Mouse (Mus musculus) liver, embryonic 15.5 days (tissue): ENCODE measurements around the gene Hist1h4j. TPM values are rescaled to one million over a fixed set of nuclear protein-coding genes. Genes with fewer than 3 reads are reported as not detected.
A peak's percentile ranks its signal among the peaks of the same experiment; 100 is the strongest.
"Not testable (repeated sequence)": the region's sequence is repeated elsewhere in the genome, so short reads cannot be mapped to it uniquely, and the experiment has no call there.

Experiments used
- ATAC-seq: fragments of 200-750 bp; cut with Nextera tagmentation; 2 replicates; pipeline ENCODE4 v1.8.0; 2017; ENCODE audit warnings: moderate number of reproducible peaks, mild to moderate bottlenecking, moderate library complexity; ENCODE audit not compliant: insufficient read depth
- H3K27ac ChIP-seq: fragments of 300-500 bp; sonication (generic); replicated peaks from 2 replicates; pipeline ENCODE4 v1.5.1; 2015; ENCODE audit warnings: mild to moderate bottlenecking, inconsistent platforms
- H3K27me3 ChIP-seq: fragments of 300-500 bp; sonication (generic); 2 replicates; pipeline ENCODE4 v1.6.1; 2015; ENCODE audit warnings: mild to moderate bottlenecking, inconsistent platforms
- H3K36me3 ChIP-seq: fragments of 300-500 bp; sonication (generic); replicated peaks from 2 replicates; pipeline ENCODE4 v1.6.1; 2015; ENCODE audit warnings: moderate library complexity, mild to moderate bottlenecking, inconsistent platforms
- H3K4me1 ChIP-seq: fragments of 300-500 bp; sonication (generic); replicated peaks from 2 replicates; pipeline ENCODE4 v1.6.1; 2015; ENCODE audit warnings: inconsistent platforms
- H3K4me2 ChIP-seq: fragments of 300-500 bp; sonication (generic); 2 replicates; pipeline ENCODE4 v1.6.1; 2015; ENCODE audit warnings: moderate library complexity, mild to moderate bottlenecking, inconsistent platforms
- H3K4me3 ChIP-seq: fragments of 300-500 bp; sonication (generic); replicated peaks from 2 replicates; pipeline ENCODE4 v1.5.1; 2015; ENCODE audit warnings: mild to moderate bottlenecking, inconsistent platforms
- H3K9ac ChIP-seq: fragments of 300-500 bp; sonication (generic); 2 replicates; pipeline ENCODE4 v1.6.1; 2015; ENCODE audit warnings: moderate library complexity, mild to moderate bottlenecking, inconsistent platforms
- H3K9me3 ChIP-seq: fragments of 300-500 bp; sonication (generic); replicated peaks from 2 replicates; pipeline ENCODE4 v1.6.1; 2016; ENCODE audit warnings: inconsistent platforms
- WGBS: fragments of 180-500 bp; shearing (Covaris S2); methylation state at CpG from one replicate; pipeline ENCODE4 v1.1.7; 2015; ENCODE audit warnings: mixed read lengths; ENCODE audit not compliant: insufficient replicate concordance; 5-methylcytosine and 5-hydroxymethylcytosine counted together
- polyA plus RNA-seq: library from polyadenylated mRNA; unstranded; fragments of >200 nt; fragmentation: Nextera tagmentation; extraction: Ambion mirVana; gene quantifications from 2 replicates; pipeline ENCODE4 v1.2.1, GENCODE M21; 2015

Gene Hist1h4j
- polyA plus RNA-seq, 1 experiment from 2014 or later = 0.86 TPM

GRCm38 (mm10) chr13:21753524-21754285 is 18.8 kb downstream of the Hist1h4j start, which contains the start of the genes Hist1h2ak and Hist1h2bn:
Gene Hist1h2ak, minus strand, starts transcription at chr13:21753827.
Gene Hist1h2bn, plus strand, starts transcription at chr13:21754123.
- Histone ChIP-seq H3K4me2 (peak within 1 kb of the TSS; percentile 74), H3K9ac (peak within 1 kb of the TSS; percentile 62), H3K27ac (peak within 1 kb of the TSS; percentile 99), H3K4me3 (peak within 1 kb of the TSS; percentile 57), H3K4me1 (peaks cover 36% of the 10 kb centered on the region)
- H3K27me3 ChIP-seq, H3K9me3 ChIP-seq, H3K36me3 ChIP-seq: not testable (repeated sequence)
- WGBS = under 1% methylated on average over 49 of the region's 50 CpGs
- peak; percentile 83 for ATAC-seq

- ATAC-seq = peak; percentile 26
- under 1% methylated on average over 17 of the region's 26 CpGs for WGBS
Measured at GRCm38 (mm10) chr13:21754294-21755001, 19.6 kb downstream of the Hist1h4j start.

DNA sequence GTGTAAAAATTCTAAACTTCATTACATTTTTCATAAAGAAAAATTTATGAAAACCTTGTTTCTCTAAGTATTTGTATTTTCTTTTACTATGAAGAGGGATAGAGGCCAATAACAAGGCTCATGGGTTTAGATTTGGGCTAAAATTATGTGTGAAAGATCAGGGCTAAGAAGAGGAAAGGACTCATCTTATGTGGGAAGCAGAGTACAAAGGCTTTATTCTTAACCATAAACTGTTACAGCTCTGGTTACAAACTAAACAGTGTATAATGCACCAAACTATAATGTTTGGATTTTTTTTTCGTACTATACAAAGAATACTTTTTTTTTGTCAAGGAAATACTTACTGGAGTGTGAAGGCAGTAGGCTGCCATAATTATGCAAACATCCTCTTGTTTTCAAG is 20.8 kb downstream of the Hist1h4j start:
- Histone ChIP-seq H3K27me3 (no peaks in the 10 kb centered on the region), H3K4me2 (peak overlapping the region; percentile 68), H3K4me1 (peaks cover 30% of the 10 kb centered on the region), H3K36me3 (0 out of 2 replicates have a peak, but pooled peaks cover 2% of the 10 kb centered on the region), H3K4me3 (peak overlapping the region; percentile 49), H3K9ac (peak overlapping the region; percentile 48), H3K9me3 (no peaks in the 10 kb centered on the region), H3K27ac (peak overlapping the region; percentile 99)
- 77% methylated on average over 1 of the region's 1 CpGs for WGBS
- ATAC-seq = no peak

More at GRCm38 (mm10) chr13:21754294-21755001, 19.6 kb downstream of the Hist1h4j start:
- H3K27me3 ChIP-seq, H3K9me3 ChIP-seq, H3K36me3 ChIP-seq: not testable (repeated sequence)
- H3K4me1 ChIP-seq = peaks cover 32% of the 10 kb centered on the region
- peak overlapping the region; percentile 54 for H3K9ac ChIP-seq
- H3K4me3 ChIP-seq = peak overlapping the region; percentile 57
- H3K4me2 ChIP-seq = peak overlapping the region; percentile 74
- H3K27ac ChIP-seq = peak overlapping the region; percentile 99

GRCm38 (mm10) chr13:21778814-21779766 is 44.2 kb downstream of the Hist1h4j start:
- Histone ChIP-seq H3K9me3 (no peaks in the 10 kb centered on the region), H3K9ac (peak overlapping the region; percentile 81), H3K4me3 (peak overlapping the region; percentile 66), H3K4me2 (peak overlapping the region; percentile 79), H3K27ac (peak overlapping the region; percentile 100), H3K4me1 (peaks cover 58% of the 10 kb centered on the region), H3K27me3 (no peaks in the 10 kb centered on the region), H3K36me3 (peaks cover 6% of the 10 kb centered on the region)
- peak; percentile 65 for ATAC-seq
- WGBS = 5% methylated on average over 33 of the region's 33 CpGs

GRCm38 (mm10) chr13:21779767-21780731 is 45.2 kb downstream of the Hist1h4j start, which contains the start of gene Hist1h1b:
Gene Hist1h1b, minus strand, starts transcription at chr13:21780625.
- peak within 1 kb of the TSS; percentile 79 for H3K4me2 ChIP-seq
- whole genome bisulfite sequencing = under 1% methylated on average over 44 of the region's 44 CpGs
- peaks cover 65% of the 10 kb centered on the region for H3K4me1 ChIP-seq
- no peaks in the 10 kb centered on the region for H3K27me3 ChIP-seq
- peak; percentile 48 for ATAC-seq
- 0 out of 2 replicates have a peak, but pooled peaks cover under 1% of the 10 kb centered on the region for H3K36me3 ChIP-seq
- peak within 1 kb of the TSS; percentile 81 for H3K9ac ChIP-seq
- no peaks in the 10 kb centered on the region for H3K9me3 ChIP-seq
- peak within 1 kb of the TSS; percentile 100 for H3K27ac ChIP-seq
- H3K4me3 ChIP-seq = peak within 1 kb of the TSS; percentile 66

DNA sequence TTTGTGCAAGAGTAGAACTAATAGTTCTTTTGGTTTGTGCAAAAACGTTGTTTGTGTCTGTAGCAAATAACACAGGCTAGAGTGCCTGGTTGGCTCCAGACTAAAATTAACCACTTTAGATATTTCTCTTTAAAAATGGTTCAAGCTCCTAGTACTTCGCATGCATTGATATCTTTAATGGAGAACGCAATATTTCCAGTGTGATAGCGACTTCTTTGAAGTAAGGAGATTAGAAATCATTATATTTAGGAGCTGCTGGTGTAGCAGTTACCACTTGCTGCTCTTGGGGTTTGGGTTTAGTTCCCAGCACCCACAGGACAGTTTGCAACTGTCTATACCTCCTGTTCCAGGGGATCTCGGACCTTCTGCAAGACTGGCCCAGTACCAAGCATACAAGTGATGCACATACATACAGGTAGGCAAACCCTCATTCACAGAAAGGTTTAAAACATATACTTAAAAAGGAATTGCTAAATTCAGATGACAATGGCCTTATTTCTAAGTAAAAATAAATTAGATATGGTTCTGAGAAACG is 46.2 kb downstream of the Hist1h4j start:
- Histone ChIP-seq H3K9ac (peak overlapping the region; percentile 81), H3K4me1 (peaks cover 66% of the 10 kb centered on the region), H3K27ac (peak overlapping the region; percentile 100), H3K27me3 (no peaks in the 10 kb centered on the region), H3K4me3 (peak overlapping the region; percentile 66), H3K9me3 (no peaks in the 10 kb centered on the region), H3K4me2 (peak overlapping the region; percentile 79), H3K36me3 (no peaks in the 10 kb centered on the region)
- 36% methylated on average over 6 of the region's 6 CpGs for WGBS
- ATAC-seq = no peak

- no peak overlapping the region for H3K9ac ChIP-seq
- H3K4me2 ChIP-seq = peak overlapping the region; percentile 79
- peaks cover 62% of the 10 kb centered on the region for H3K4me1 ChIP-seq
Measured at GRCm38 (mm10) chr13:21781639-21782038, 46.8 kb downstream of the Hist1h4j start.

GRCm38 (mm10) chr13:21782361-21783254 is 47.7 kb downstream of the Hist1h4j start:
- Histone ChIP-seq H3K9ac (peak overlapping the region; percentile 70), H3K27ac (peak overlapping the region; percentile 100), H3K4me1 (peaks cover 52% of the 10 kb centered on the region), H3K4me2 (peak overlapping the region; percentile 73), H3K4me3 (peak overlapping the region; percentile 53)
- H3K27me3 ChIP-seq, H3K36me3 ChIP-seq, H3K9me3 ChIP-seq: not testable (repeated sequence)
- peak; percentile 5 for ATAC-seq
- under 1% methylated on average over 21 of the region's 35 CpGs for WGBS

More at GRCm38 (mm10) chr13:21781639-21782038, 46.8 kb downstream of the Hist1h4j start:
- ATAC-seq = no peak
- Histone ChIP-seq H3K36me3 (no peaks in the 10 kb centered on the region), H3K4me3 (peak overlapping the region; percentile 32), H3K27me3 (no peaks in the 10 kb centered on the region), H3K27ac (peak overlapping the region; percentile 100), H3K9me3 (no peaks in the 10 kb centered on the region)
- WGBS = 78% methylated on average over 1 of the region's 1 CpGs

GRCm38 (mm10) chr13:21783255-21783617 is 48.4 kb downstream of the Hist1h4j start, which contains the start of gene Hist1h3i:
Gene Hist1h3i, minus strand, starts transcription at chr13:21783370.
- Histone ChIP-seq H3K9me3 (no peaks in the 10 kb centered on the region), H3K4me3 (peak within 1 kb of the TSS; percentile 53), H3K27me3 (no peaks in the 10 kb centered on the region), H3K9ac (peak within 1 kb of the TSS; percentile 70), H3K27ac (peak within 1 kb of the TSS; percentile 100), H3K4me2 (peak within 1 kb of the TSS; percentile 73), H3K36me3 (no peaks in the 10 kb centered on the region), H3K4me1 (peaks cover 51% of the 10 kb centered on the region)
- peak; percentile 35 for ATAC-seq
- WGBS = under 1% methylated on average over 15 of the region's 20 CpGs
